Mouse (Mus musculus): ENCODE data around the gene Arhgdib. TPM values are rescaled to one million over a fixed set of nuclear protein-coding genes. Genes with fewer than 3 reads are reported as not detected.

Arhgdib gene
- total and polyA plus RNA-seq, 3 experiments = 321 to 1,150 (median 355) TPM

DNA sequence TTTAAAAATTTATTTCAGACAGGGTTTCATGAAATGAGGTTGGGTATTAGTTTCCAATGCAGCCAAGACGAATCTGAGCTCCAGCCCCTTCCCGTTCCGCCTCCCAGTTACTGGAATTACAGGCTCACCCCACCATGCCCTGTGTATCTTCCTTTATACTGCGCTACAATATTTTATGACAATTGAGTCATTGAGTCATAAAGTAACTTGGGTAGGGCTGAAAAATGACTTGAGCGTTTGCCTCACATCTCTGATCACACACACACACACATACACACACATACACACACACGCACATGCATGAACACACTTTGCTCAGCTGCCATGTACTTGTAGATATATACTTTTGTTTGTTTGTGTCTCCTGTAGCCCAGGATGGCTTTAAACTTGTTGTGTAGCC, 27.5 kb downstream of the Arhgdib start:
- Histone ChIP-seq H3K9ac (ENCODE audit: insufficient read depth, low read depth) (no peak overlapping the region), H3K36me3 (replicated peaks in 1 of 2; ENCODE audit: control insufficient read depth in 1 of 2, insufficient read depth in 1 of 2, low read length in 1 of 2) (peaks cover 27 to 74% of the 10 kb centered on the region in 2 experiments), H3K27ac (ENCODE audit: insufficient read depth, low read depth) (no peak overlapping the region), H3K4me2 (ENCODE audit: insufficient read depth, low read depth, poor library complexity, severe bottlenecking) (no peak overlapping the region), H3K27me3 (replicated peaks) (no peaks in the 10 kb centered on the region), H3K9me3 (replicated peaks; ENCODE audit: low read length) (no peaks in the 10 kb centered on the region), H3K4me1 (ENCODE audit: control insufficient read depth in 1 of 2, insufficient read depth in 2 of 2) (peaks cover 0 to 8% of the 10 kb centered on the region in 2 experiments; a peak in 2 of 4 replicates), H3K4me3 (replicated peaks in 1 of 3; ENCODE audit: low read depth in 2 of 3, low read length in 2 of 3, poor library complexity in 1 of 3) (no peak overlapping the region), H3K79me2 (replicated peaks; ENCODE audit: control insufficient read depth, extremely low read depth, insufficient read depth, poor library complexity, severe bottlenecking) (no peaks in the 10 kb centered on the region)
- in situ Hi-C loops (cut with MboI; ENCODE audit: low pct_ligation_motif_present, low pct_unique_long_range_greater_than_20kb, low sequenced_read_pairs) = no loop called here
- TF ChIP-seq KAT2A (IDR thresholded peaks at IDR 0.05; ENCODE audit: insufficient replicate concordance, low read length) = no peak
- dilution Hi-C loops (cut with MboI; ENCODE audit: extremely low pct_ligation_motif_present, extremely low pct_unique_long_range_greater_than_20kb, low sequenced_read_pairs) = no loop called here
- no peak for DNase-seq (ENCODE audit: extremely low read depth)

DNA sequence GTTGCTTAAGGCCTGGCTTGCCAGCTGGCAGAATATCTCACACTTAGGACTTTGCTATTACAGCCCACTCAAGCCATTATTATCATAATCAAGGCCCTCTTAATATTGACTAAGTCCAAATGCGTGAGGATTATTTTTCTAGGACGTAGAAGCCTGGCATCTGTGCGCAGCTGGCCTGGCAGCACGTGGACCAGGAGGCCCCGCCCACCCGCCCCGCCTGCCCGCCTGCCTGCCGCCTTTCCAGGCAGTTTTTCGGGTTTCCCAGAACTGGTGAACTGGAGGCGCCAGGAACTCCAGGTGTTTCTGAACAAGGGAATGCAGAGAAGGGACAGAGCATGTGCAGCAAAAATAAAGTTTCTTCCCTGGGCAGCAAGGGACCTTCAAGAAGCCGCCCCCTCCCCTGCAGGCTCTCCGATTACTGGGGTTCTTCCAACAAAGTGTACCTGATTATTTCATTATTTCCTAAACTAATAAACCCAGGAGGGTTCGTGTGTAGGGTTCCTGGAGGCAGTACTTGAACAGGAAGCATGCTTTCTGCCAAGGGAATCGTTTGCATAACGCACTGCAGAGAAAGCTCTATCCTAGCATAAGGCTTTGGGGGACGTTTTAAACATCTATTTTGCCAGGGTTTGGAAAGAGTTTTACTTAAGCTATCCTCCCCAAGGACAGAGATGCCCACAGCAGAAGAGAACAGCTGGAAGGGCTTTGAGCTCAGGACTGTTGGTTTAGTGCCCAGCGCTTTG, 28.1 kb downstream of the Arhgdib start:
- no peak for DNase-seq (ENCODE audit: extremely low read depth)
- Histone ChIP-seq H3K27me3 (replicated peaks) (no peaks in the 10 kb centered on the region), H3K79me2 (replicated peaks; ENCODE audit: control insufficient read depth, extremely low read depth, insufficient read depth, poor library complexity, severe bottlenecking) (no peaks in the 10 kb centered on the region), H3K36me3 (replicated peaks in 1 of 2; ENCODE audit: control insufficient read depth in 1 of 2, insufficient read depth in 1 of 2, low read length in 1 of 2) (peaks cover 27 to 75% of the 10 kb centered on the region in 2 experiments), H3K9me3 (replicated peaks; ENCODE audit: low read length) (no peaks in the 10 kb centered on the region), H3K9ac (ENCODE audit: insufficient read depth, low read depth) (no peak overlapping the region), H3K4me3 (replicated peaks in 1 of 3; ENCODE audit: low read depth in 2 of 3, low read length in 2 of 3, poor library complexity in 1 of 3) (no peak overlapping the region), H3K27ac (ENCODE audit: insufficient read depth, low read depth) (no peak overlapping the region), H3K4me2 (ENCODE audit: insufficient read depth, low read depth, poor library complexity, severe bottlenecking) (no peak overlapping the region), H3K4me1 (ENCODE audit: control insufficient read depth in 1 of 2, insufficient read depth in 2 of 2) (peaks cover 0 to 8% of the 10 kb centered on the region in 2 experiments; a peak in 2 of 4 replicates)
- no peak for TF ChIP-seq GABPA (IDR thresholded peaks at IDR 0.05; ENCODE audit: insufficient replicate concordance, low read depth, low read length)
- TF ChIP-seq ZMIZ1 (IDR thresholded peaks at IDR 0.05; ENCODE audit: low read depth, low read length) = no peak
- no peak for TF ChIP-seq POLR2A (IDR thresholded peaks at IDR 0.05; ENCODE audit: low read depth, low read length)
- TF ChIP-seq EP300 (IDR thresholded peaks at IDR 0.05; ENCODE audit: low read length) = no peak
- TF ChIP-seq CHD2 (IDR thresholded peaks at IDR 0.05; ENCODE audit: low read length) = no peak
- no peak for TF ChIP-seq SIN3A (IDR thresholded peaks at IDR 0.05; ENCODE audit: low read length)
- no peak for TF ChIP-seq MEF2A (IDR thresholded peaks at IDR 0.05; ENCODE audit: borderline replicate concordance, low read depth, low read length)
- TF ChIP-seq MXI1 (IDR thresholded peaks at IDR 0.05; ENCODE audit: low read depth, low read length) = no peak
- in situ Hi-C loops (cut with MboI; ENCODE audit: low pct_ligation_motif_present, low pct_unique_long_range_greater_than_20kb, low sequenced_read_pairs) (no loop called here), dilution Hi-C loops (cut with MboI; ENCODE audit: extremely low pct_ligation_motif_present, extremely low pct_unique_long_range_greater_than_20kb, low sequenced_read_pairs) (no loop called here)

DNA sequence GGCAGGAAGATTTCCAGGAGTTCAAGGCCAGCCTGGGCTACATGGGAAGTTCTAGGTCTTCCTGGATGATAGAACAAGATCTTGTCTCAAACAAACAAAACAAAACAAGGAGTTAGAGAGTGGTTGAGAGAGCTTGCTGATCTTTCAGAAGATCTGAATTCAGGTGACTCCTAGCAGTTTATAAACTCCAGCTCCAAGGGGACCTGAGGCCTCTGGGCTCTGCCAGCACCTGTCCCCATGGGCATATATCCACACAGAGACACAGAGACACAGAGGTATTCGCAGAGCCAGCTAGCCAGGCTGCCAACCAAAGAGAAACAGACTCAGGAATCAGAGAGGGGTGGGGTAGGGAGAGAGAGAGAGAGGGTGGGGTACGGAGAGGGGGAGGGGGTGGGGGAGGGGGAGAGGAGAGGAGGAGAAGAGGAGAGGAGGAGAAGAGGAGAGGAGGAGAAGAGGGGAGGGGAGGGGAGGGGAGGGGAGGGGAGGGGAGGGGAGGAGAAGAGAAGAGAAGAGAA, 28.9 kb downstream of the Arhgdib start:
- no peaks in the 10 kb centered on the region for H3K79me2 ChIP-seq (replicated peaks; ENCODE audit: control insufficient read depth, extremely low read depth, insufficient read depth, poor library complexity, severe bottlenecking)
- no peaks in the 10 kb centered on the region for H3K27me3 ChIP-seq (replicated peaks)
- H3K4me3 ChIP-seq (replicated peaks in 1 of 3; ENCODE audit: low read depth in 2 of 3, low read length in 2 of 3, poor library complexity in 1 of 3) = no peak overlapping the region
- no peak overlapping the region for H3K9ac ChIP-seq (ENCODE audit: insufficient read depth, low read depth)
- in situ Hi-C loops (cut with MboI; ENCODE audit: low pct_ligation_motif_present, low pct_unique_long_range_greater_than_20kb, low sequenced_read_pairs) (no loop called here), dilution Hi-C loops (cut with MboI; ENCODE audit: extremely low pct_ligation_motif_present, extremely low pct_unique_long_range_greater_than_20kb, low sequenced_read_pairs) (no loop called here)
- DNase-seq (ENCODE audit: extremely low read depth) = no peak
- no peak overlapping the region for H3K4me2 ChIP-seq (ENCODE audit: insufficient read depth, low read depth, poor library complexity, severe bottlenecking)
- no peaks in the 10 kb centered on the region for H3K9me3 ChIP-seq (replicated peaks; ENCODE audit: low read length)
- H3K36me3 ChIP-seq (replicated peaks in 1 of 2; ENCODE audit: control insufficient read depth in 1 of 2, insufficient read depth in 1 of 2, low read length in 1 of 2) = peaks cover 27 to 72% of the 10 kb centered on the region in 2 experiments
- TF ChIP-seq USF2 (conservative IDR thresholded peaks at IDR 0.05; ENCODE audit: low read depth, low read length) (no peak), ELF1 (IDR thresholded peaks at IDR 0.05; ENCODE audit: low read depth, low read length) (no peak), PAX5 (IDR thresholded peaks at IDR 0.05; ENCODE audit: low read length) (no peak), POLR2A (IDR thresholded peaks at IDR 0.05; ENCODE audit: low read depth, low read length) (no peak), POLR2AphosphoS2 (IDR thresholded peaks at IDR 0.05; ENCODE audit: low read depth, low read length) (no peak)
- peaks cover 0 to 8% of the 10 kb centered on the region in 2 experiments; a peak in 2 of 4 replicates for H3K4me1 ChIP-seq (ENCODE audit: control insufficient read depth in 1 of 2, insufficient read depth in 2 of 2)
- no peak overlapping the region for H3K27ac ChIP-seq (ENCODE audit: insufficient read depth, low read depth)
